Mouse (Mus musculus) liver, postnatal 0 days (tissue): ENCODE measurements around the gene Socs2.

Source experiments
- CTCF ChIP-seq: sonication (generic); IDR thresholded peaks from 2 replicates; pipeline ENCODE4 v1.5.1; 2016; ENCODE audit warnings: antibody characterized with exemption, low read depth
- EP300 ChIP-seq: IDR thresholded peaks from 2 replicates; pipeline ENCODE4 v1.6.1; 2016; ENCODE audit warnings: antibody characterized with exemption, low read depth, mild to moderate bottlenecking

- TF ChIP-seq EP300 (no peak), CTCF (no peak)
Observed at GRCm38 (mm10) chr10:95465485-95465896, 48.5 kb upstream of the Socs2 start.
